Mouse (Mus musculus) Patski (cell line): ENCODE results near the gene Gm45261. TPM values are rescaled to one million over a fixed set of nuclear protein-coding genes. Genes with fewer than 3 reads are reported as not detected.

Experiments
- ATAC-seq: fragments of 100-300 bp; one replicate; pipeline ENCODE4 v1.8.0; 2021
- CTCF ChIA-PET: fragments of 350-600 bp; sonication (Branson Sonifier 250); formaldehyde crosslinking; loops from one replicate; lab custom pipeline; 2022; ENCODE audit warnings: inconsistent platforms; lab: Charles Lee
- POLR2A ChIA-PET: fragments of 350-600 bp; sonication (Branson Sonifier 250); formaldehyde crosslinking; loops from one replicate; lab custom pipeline; 2022; ENCODE audit warnings: antibody characterized with exemption, inconsistent platforms; lab: Charles Lee
- DNase-seq: peaks from one replicate; pipeline ENCODE4 v3.0.0-alpha.2; 2011; ENCODE audit warnings: low read depth, low spot score
- H3K27me3 ChIP-seq: fragments of 371-371 bp; one replicate; pipeline ENCODE4 v1.5.1; 2021
- CTCF ChIP-seq: fragments of 100-300 bp; IDR thresholded peaks from one replicate; pipeline ENCODE4 v1.5.1; 2021
- in situ Hi-C: fragments of 300-500 bp; cut with MboI; formaldehyde crosslinking; loops from 3 replicates; pipeline ENCODE4 v1.11.1; 2018; ENCODE audit warnings: low pct_unique_long_range_greater_than_20kb, mixed read lengths
- polyA plus RNA-seq: library from polyadenylated mRNA; unstranded; gene quantifications from one replicate; pipeline ENCODE4 v1.2.3, GENCODE M21; 2021

Gene Gm45261
- polyA plus RNA-seq, 1 experiment from 2014 or later, result not detected

DNA sequence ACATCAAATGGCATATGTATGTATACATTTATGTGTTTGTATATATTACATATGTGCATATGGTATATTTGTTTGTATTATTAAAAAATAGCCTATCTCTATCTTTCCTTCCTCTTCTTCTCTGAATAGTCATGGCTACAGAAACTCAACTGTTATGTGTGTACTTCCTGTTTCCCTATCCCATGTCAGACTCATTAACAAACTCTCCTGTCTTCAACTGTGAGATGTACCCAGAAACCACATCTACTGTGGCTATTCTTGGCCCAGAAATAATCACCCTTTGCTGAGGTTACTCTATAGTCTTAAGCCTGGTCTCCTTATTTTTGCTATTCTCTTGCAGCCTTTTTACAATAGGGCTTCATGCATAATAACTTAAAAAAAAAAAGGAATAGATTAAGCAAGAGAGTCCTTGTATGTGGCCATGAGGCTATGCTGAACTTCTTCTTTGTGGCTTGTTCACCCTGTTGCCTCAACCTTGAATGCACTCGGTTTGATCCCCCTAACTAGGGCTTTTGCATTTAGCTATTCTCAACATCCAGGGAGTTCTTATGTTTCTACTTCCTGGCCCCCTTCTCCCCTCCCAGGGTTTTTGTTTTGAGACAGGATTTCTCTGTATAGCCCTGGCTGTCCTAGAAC is 9.2 kb downstream of the Gm45261 start:
- in situ Hi-C loops, result no loop called here
- ChIA-PET POLR2A (no interaction called here), CTCF (no interaction called here)

DNA sequence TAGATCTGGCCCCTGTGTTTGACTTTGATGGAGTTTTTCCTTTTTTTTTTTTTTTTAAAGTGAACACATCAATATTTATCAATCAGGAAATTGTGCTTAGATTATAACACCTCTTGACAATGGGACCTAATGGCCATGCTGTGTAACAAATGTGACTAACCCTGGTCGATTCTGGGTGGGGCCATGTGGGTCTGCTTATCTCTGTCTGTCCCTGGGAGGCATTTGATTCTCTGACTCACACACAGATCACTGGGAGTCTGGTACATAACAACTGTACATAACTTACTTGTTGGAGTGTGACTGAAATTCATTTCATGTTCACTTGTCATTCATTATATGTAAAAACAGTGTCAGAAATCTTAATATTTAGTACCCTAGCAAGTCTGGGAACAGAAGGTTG is 13.7 kb downstream of the Gm45261 start:
- no peak for DNase-seq
- in situ Hi-C loops, result no loop called here
- ChIA-PET POLR2A (interaction anchor here (0.6 kb wide), 1 partner anchor 174 kb away, joined by 5 read pairs; no protein-coding TSS in a partner anchor), CTCF (no interaction called here)
- peaks cover 6% of the 10 kb centered on the region for H3K27me3 ChIP-seq
- ATAC-seq, result peak; percentile 62
- TF ChIP-seq CTCF, result no peak

More for the DNA sequence above, 9.2 kb downstream of the Gm45261 start:
- no peak for DNase-seq
- no peak for TF ChIP-seq CTCF
- no peak for ATAC-seq
- H3K27me3 ChIP-seq, result peaks cover 10% of the 10 kb centered on the region

DNA sequence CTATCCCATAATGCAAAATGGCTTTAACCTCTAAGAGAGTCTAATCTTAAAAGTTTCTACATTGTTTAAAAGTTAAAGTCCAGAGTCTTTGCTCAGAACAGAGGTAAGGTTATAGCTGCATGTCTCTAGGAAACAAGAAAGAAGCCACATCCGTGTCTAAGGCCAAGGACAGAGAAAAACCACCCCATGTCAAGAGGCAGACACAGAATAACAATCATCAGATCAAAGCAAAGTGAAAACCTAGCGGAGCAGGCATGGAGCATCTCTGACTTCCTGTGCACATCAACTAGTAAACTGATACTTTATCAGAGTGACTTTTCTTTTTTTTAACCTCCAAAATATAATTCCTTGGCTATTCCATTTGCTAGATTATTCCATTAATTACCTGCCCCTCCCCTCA is 20.3 kb downstream of the Gm45261 start:
- in situ Hi-C loops, result no loop called here
- POLR2A ChIA-PET, result no interaction called here
- TF ChIP-seq CTCF, result no peak

DNA sequence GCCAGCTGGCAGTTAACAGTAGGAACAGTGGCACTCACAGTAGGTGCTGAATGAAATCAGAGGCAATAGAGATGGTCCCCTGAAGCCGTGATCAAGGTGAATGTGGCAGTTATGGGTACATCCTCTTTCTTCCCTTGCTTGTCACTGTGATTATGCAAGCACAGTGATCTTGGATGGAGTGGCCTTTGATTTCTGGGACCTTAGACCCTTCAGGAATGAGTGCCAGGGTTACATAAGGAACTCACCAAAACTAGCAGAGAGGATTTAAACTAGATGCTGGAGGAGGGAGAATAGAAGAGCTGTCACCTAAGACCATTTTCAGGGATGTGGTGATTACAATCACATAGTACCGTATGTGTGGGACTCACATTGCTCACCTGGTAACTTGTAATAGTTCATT is 22.7 kb downstream of the Gm45261 start:
- ChIA-PET POLR2A (no interaction called here), CTCF (no interaction called here)
- peaks cover 28% of the 10 kb centered on the region for H3K27me3 ChIP-seq
- ATAC-seq (no peak), DNase-seq (no peak)
- no peak for TF ChIP-seq CTCF
- in situ Hi-C loops, result no loop called here

More for the DNA sequence above, 20.3 kb downstream of the Gm45261 start:
- no peak for ATAC-seq
- H3K27me3 ChIP-seq, result peaks cover 17% of the 10 kb centered on the region
- CTCF ChIA-PET, result no interaction called here
- no peak for DNase-seq

DNA sequence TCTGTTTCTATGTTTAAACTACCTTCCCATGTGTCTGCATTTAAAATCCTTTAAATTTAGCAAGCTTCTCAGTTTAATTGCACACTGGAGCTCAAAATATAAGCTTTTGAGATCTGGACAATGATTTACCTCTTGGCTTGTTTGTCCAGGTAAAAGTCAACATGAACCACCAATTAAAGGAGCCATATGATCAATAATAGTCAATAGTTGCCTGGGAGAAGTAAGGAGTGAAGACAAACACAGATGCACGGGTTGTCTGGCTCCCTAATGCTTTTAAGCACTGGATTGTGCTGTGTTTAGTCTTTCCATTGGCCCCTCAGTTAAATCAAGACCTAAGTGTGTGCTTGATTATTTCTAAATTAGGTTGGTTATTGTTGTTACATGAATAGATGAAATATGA is 33.3 kb downstream of the Gm45261 start:
- in situ Hi-C loops, result no loop called here

DNA sequence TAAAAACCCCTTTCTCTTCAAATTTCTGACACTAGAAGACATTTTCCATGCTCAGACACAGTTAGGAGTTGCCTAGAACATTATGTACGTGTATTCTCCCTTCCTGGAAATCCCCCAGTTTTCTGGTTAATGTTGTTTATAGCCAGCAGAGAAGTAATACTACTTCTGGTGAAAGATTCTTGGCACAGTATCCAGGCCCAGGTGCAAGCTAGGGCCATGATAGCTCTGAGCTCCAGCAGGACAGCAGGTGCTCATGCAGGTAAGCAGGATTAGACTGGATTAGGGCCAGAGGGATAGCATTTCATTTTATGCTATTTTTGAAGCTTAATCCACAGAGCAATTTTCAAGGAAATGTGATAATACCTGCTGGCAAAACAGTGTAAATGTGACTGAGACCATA is 33.8 kb downstream of the Gm45261 start:
- DNase-seq (no peak), ATAC-seq (no peak)
- POLR2A ChIA-PET, result no interaction called here
- TF ChIP-seq CTCF, result no peak
- no peaks in the 10 kb centered on the region for H3K27me3 ChIP-seq
- in situ Hi-C loops, result no loop called here
- CTCF ChIA-PET, result no interaction called here

More for the DNA sequence above, 33.3 kb downstream of the Gm45261 start:
- no peak for ATAC-seq
- ChIA-PET CTCF (no interaction called here), POLR2A (no interaction called here)
- TF ChIP-seq CTCF, result no peak
- no peak for DNase-seq
- no peaks in the 10 kb centered on the region for H3K27me3 ChIP-seq

DNA sequence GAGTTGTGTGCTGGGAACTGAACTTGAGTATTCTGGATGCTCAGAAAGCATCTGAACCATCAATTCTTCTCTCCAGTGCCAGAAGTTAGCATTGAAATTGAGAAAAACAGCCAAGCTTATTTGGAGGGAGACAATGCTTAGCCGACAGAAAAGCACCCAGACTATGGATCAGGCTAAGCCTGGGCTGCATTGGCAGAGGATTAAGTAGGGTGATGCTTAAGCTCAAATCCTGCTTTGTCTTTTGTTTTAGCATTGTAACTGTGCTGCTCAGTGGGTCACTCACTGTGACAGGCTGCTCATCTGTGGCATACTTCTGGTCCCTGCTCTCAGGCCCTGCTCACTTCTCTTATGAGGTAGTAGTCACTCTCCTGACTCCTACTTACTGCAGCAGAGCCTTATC is 36.6 kb downstream of the Gm45261 start:
- ATAC-seq (no peak), DNase-seq (no peak)
- in situ Hi-C loops, result no loop called here
- ChIA-PET CTCF (no interaction called here), POLR2A (interaction anchor here (0.7 kb wide), 1 partner anchor 727 kb away, joined by 3 read pairs; no protein-coding TSS in a partner anchor)
- no peaks in the 10 kb centered on the region for H3K27me3 ChIP-seq
- no peak for TF ChIP-seq CTCF

DNA sequence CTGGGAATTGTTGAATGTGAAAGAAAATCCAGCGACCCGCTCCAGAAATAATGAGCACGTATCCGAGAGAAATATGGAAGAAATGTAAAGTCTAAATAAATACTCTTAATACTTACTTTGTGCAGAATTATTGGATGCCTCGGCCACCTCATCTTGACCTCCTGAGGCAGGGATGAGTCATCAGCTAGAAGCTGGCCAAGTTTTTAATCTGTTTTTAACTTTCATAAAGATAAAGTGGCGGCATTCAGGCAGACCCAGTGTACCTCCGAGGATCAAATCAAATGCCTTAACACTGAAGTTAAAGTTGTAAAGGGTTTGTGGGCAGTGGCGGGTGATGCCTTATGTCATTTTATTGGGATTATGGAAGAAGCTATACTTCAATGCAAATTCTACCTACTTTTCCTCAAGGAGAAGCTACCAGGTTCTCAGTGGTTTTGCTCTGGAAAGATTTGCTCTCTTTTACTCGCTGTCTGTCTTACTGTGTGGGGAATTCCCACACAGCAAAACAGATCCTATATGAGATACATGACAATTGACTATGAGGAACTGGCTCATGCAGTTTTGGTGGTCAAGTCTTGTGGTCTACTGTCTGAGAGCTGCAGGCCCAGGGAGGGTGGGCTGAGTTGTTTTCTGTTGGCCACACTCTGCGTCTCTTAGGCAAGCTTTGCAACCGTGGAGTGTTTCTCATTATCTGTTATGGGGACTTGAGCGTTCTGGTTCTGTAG is 42.8 kb downstream of the Gm45261 start:
- in situ Hi-C loops, result no loop called here
- ATAC-seq, result no peak
- TF ChIP-seq CTCF, result no peak
- no peak for DNase-seq
- POLR2A ChIA-PET, result interaction anchor here (0.6 kb wide), 1 partner anchor 352 kb away, joined by 3 read pairs; no protein-coding TSS in a partner anchor
- H3K27me3 ChIP-seq, result peaks cover 4% of the 10 kb centered on the region
- CTCF ChIA-PET, result interaction anchor here (1.9 kb wide), 1 partner anchor 238 kb away, joined by 6 read pairs; no protein-coding TSS in a partner anchor

DNA sequence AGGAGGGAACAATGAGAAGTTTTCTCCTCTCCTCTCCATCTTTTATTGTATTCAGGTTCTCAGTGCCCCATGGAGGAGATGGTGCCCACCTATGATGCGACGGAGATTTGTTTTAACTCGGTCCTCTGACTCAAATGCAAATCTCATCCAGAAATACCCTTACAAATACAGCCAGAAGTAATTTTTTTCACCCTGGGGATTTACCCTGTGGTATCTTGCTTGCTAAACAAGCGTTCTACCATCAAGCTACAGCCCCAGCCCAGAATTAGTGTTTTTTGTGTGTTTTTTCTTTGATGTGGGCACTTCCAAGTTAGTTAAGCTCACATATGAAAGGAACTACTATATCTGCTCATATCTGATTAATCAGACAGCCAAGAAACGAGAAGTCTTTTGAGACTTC is 44.9 kb downstream of the Gm45261 start:
- ChIA-PET CTCF (no interaction called here), POLR2A (no interaction called here)
- in situ Hi-C loops, result no loop called here
- peaks cover 4% of the 10 kb centered on the region for H3K27me3 ChIP-seq
- no peak for TF ChIP-seq CTCF
- DNase-seq, result no peak
- ATAC-seq, result no peak

DNA sequence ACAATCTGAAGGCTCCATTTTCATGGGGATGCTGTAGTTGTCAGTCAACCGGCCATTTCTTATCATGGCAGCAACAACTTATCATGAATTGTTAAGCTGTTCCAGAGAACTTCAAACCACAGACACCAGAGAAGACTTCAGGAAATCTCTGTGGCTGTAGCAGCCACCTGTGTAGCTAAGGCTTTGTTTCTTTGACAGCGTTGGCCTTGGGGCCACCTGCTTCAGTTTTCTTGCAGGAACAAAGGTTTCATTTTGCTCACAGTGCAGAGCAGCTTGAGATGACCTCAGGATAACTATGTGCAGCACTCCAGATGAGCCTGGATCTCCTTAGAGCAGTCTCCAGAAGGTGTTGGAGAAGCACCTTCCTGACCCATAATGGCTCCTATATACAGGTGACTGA is 48.7 kb downstream of the Gm45261 start:
- no peak for DNase-seq
- POLR2A ChIA-PET, result no interaction called here

More for the DNA sequence above, 48.7 kb downstream of the Gm45261 start:
- CTCF ChIA-PET, result no interaction called here
- peaks cover 14% of the 10 kb centered on the region for H3K27me3 ChIP-seq
- no peak for ATAC-seq
- in situ Hi-C loops, result loop anchor here (5.0 kb wide), 1 partner anchor 230 kb away; no protein-coding TSS in a partner anchor
- TF ChIP-seq CTCF, result no peak
